Mouse (Mus musculus) spleen, postnatal 36 days (tissue): ENCODE data around the gene Rora.

Experiments used
- DNase-seq, 2 experiments: peaks; one replicate each; pipeline ENCODE4 v3.0.0; 2022; ENCODE audit warnings: low spot score in 2 of 2, mixed read lengths in 1 of 2

Gene Rora

GRCm38 (mm10) chr9:69226424-69226823 lies 572.8 kb downstream of the Rora start:
- no peak for DNase-seq

DNA sequence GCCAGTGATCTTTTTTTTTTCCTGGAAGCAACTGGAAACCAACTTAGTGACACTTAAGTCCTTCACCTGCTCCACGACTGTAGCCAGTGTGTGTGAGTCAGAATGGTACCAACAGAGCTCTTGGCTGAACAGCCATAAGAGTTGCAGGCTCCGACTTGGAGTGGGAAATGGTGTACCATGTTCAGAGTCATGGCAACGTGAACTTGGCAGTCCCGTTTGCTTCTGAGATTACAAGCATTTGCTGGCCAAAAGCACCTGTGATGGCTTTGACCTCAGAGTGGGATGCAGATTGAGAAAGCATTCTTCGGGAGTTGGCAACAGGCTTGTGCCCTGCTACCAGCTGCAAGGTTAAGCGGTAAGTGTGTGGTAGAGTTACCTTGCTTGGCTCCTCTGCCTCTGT lies 574.2 kb downstream of the Rora start:
- no peak for DNase-seq

GRCm38 (mm10) chr9:69229935-69230334 lies 576.3 kb downstream of the Rora start:
- DNase-seq, result no peak

GRCm38 (mm10) chr9:69234526-69234925 lies 580.9 kb downstream of the Rora start:
- no peak for DNase-seq

- DNase-seq, result no peak
These were observed 583.7 kb downstream of the Rora start for GRCm38 (mm10) chr9:69237316-69237715.

- no peak for DNase-seq
These were observed 589.0 kb downstream of the Rora start for GRCm38 (mm10) chr9:69242538-69242937.

- DNase-seq, result no peak
These were observed 590.0 kb downstream of the Rora start for GRCm38 (mm10) chr9:69243626-69244025.

GRCm38 (mm10) chr9:69246225-69246624 lies 592.6 kb downstream of the Rora start:
- no peak for DNase-seq

GRCm38 (mm10) chr9:69249586-69249985 lies 596.0 kb downstream of the Rora start:
- no peak for DNase-seq

GRCm38 (mm10) chr9:69250326-69250725 lies 596.7 kb downstream of the Rora start:
- no peak for DNase-seq

- no peak for DNase-seq
These were observed 604.9 kb downstream of the Rora start for GRCm38 (mm10) chr9:69258506-69258905.

DNA sequence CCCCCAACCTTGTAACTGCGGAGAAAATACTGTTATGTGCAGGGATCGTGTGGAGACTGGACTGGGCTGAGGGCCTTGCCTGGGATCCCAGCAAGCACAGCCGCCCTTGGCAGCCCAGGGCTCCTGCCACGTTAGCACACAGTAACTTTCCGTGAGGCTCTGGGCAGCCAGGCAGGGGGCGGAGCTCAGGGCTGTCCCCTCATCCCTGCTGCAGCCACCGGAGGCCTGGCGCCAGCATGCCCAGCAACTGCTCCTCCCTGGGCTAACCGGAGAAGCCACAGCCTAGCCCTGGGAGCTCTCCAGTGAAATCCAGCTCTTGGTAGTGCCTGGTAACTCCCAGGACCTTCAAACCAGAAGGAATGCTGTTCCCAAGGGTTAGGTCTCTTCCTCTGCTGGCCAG lies 605.8 kb downstream of the Rora start:
- no peak for DNase-seq

DNA sequence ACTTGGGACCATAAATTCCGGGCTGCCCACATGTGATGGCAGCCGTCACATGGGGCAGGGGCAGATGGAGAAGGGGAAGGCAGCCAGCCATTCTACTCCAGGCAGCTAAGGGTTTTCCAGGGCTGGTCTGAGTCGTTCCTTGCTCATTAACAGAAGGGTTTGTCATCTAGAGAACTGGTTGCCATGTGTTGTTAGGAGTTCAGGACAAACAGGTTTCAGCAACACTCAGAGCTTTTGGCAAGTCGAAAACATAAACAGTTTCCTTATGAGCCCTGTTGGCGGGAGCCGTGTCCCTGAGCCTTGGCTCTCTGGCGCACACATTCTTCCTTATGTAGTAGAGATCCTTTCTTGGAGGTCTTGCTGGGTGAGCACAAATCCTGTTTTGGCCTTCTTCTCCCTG lies 611.6 kb downstream of the Rora start:
- DNase-seq, result no peak

- DNase-seq, result no peak
These were observed 616.8 kb downstream of the Rora start for GRCm38 (mm10) chr9:69270374-69270773.

DNA sequence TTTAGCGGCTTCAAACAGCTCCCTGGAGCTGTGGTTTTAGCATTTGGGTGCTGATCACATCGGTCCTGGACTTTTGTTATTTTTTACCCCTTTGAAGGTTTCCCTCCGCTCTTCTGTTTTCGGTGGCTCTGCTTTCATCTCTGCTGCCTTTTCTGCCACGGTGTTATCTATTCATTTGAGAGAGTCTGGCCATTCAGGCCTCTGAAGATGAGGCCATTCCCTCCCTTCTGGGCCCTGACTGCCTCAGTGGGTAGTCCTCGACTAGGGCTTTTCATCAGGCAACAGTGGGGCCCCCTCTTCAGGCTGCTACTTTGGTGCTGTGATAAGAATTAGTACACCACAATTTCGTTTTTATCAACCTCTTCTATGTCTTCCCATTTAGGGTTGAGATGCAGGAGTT lies 617.3 kb downstream of the Rora start:
- no peak for DNase-seq

GRCm38 (mm10) chr9:69272884-69273283 lies 619.3 kb downstream of the Rora start:
- DNase-seq, result no peak

GRCm38 (mm10) chr9:69274766-69275485 lies 621.3 kb downstream of the Rora start:
- DNase-seq, result no peak

GRCm38 (mm10) chr9:69277256-69277655 lies 623.7 kb downstream of the Rora start:
- no peak for DNase-seq

DNA sequence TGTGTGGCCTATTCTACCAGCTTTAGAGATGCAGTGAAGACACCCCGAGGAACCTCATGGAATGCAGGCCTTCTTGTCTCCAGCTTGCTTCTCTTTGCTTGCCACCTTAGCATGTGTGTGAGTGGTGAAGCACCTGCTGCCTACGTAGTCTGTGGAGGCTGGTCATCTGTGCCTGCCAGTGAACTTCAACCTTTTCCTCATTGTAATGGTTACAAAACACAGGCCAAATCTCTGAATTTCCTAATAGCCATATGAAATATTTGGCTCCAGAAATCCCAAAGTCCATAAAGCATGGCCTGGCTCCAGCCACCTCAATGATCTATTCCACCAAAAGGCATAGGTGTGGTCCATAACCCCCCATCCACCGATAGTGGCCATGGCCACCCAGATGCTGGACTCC lies 631.4 kb downstream of the Rora start:
- no peak for DNase-seq

DNA sequence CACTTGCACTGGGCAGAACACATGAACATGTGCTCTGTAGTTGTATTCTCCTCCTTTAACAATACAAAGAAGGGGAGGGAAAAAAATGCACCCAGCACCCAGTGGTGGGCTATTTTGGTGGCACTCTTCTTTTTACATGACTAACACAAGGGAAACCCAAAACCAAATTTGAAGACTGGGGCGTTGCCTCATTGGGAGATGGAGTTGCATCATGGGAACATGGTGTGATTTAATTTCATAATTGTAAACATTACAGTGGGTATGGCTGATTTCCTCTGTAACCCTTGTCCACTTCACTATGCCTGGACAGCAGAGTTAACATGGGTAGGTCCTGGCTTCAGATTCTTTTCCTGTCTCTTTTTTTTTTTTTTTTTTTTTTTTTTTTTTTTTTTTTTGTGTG lies 634.5 kb downstream of the Rora start:
- no peak for DNase-seq

GRCm38 (mm10) chr9:69288586-69288985 lies 635.0 kb downstream of the Rora start:
- DNase-seq, result no peak

GRCm38 (mm10) chr9:69289056-69290017 lies 635.8 kb downstream of the Rora start:
- peak; percentile 64 to 69 for DNase-seq
